Mouse (Mus musculus): ENCODE data around the gene Lrrc8c.

Lrrc8c gene

GRCm38 (mm10) chr5:105508813-105509212, 10.4 kb upstream of the Lrrc8c start:
- no peak for DNase-seq

GRCm38 (mm10) chr5:105512297-105512696, 6.9 kb upstream of the Lrrc8c start:
- no peak for DNase-seq

GRCm38 (mm10) chr5:105515532-105515931, 3.7 kb upstream of the Lrrc8c start:
- no peak for DNase-seq

- no peak for DNase-seq
These were observed 2.9 kb upstream of the Lrrc8c start for GRCm38 (mm10) chr5:105516290-105516689.

GRCm38 (mm10) chr5:105517992-105518625, 1.1 kb upstream of the Lrrc8c start:
- DNase-seq = no peak

- no peak for DNase-seq
These were observed 527 bp upstream of the Lrrc8c start for GRCm38 (mm10) chr5:105518626-105519095.

GRCm38 (mm10) chr5:105519976-105520300, 750 bp downstream of the Lrrc8c start:
- DNase-seq = no peak

- no peak for DNase-seq
These were observed 1.3 kb downstream of the Lrrc8c start for GRCm38 (mm10) chr5:105520442-105520965.

GRCm38 (mm10) chr5:105523452-105523851, 4.3 kb downstream of the Lrrc8c start:
- DNase-seq = no peak

- no peak for DNase-seq
These were observed 5.8 kb downstream of the Lrrc8c start for GRCm38 (mm10) chr5:105525004-105525403.

- no peak for DNase-seq
These were observed 7.0 kb downstream of the Lrrc8c start for GRCm38 (mm10) chr5:105526107-105526645.

- no peak for DNase-seq
These were observed 7.6 kb downstream of the Lrrc8c start for GRCm38 (mm10) chr5:105526766-105527165.

- no peak for DNase-seq
These were observed 8.5 kb downstream of the Lrrc8c start for GRCm38 (mm10) chr5:105527477-105528331.

- no peak for DNase-seq
These were observed 11.4 kb downstream of the Lrrc8c start for GRCm38 (mm10) chr5:105530576-105530975.

- no peak for DNase-seq
These were observed 16.0 kb downstream of the Lrrc8c start for GRCm38 (mm10) chr5:105535186-105535585.

- DNase-seq = no peak
These were observed 17.0 kb downstream of the Lrrc8c start for GRCm38 (mm10) chr5:105536172-105536571.

GRCm38 (mm10) chr5:105537101-105537723, 18.0 kb downstream of the Lrrc8c start:
- DNase-seq = no peak

GRCm38 (mm10) chr5:105541051-105541450, 21.9 kb downstream of the Lrrc8c start:
- DNase-seq = no peak

GRCm38 (mm10) chr5:105545126-105545525, 25.9 kb downstream of the Lrrc8c start:
- no peak for DNase-seq

- no peak for DNase-seq
These were observed 27.9 kb downstream of the Lrrc8c start for GRCm38 (mm10) chr5:105547115-105547514.

- no peak for DNase-seq
These were observed 32.6 kb downstream of the Lrrc8c start for GRCm38 (mm10) chr5:105551808-105552207.

GRCm38 (mm10) chr5:105556291-105556690, 37.1 kb downstream of the Lrrc8c start:
- no peak for DNase-seq

- no peak for DNase-seq
These were observed 38.2 kb downstream of the Lrrc8c start for GRCm38 (mm10) chr5:105557346-105557745.
